Mouse (Mus musculus) retina, embryonic 14.5 days (tissue): ENCODE results near the gene Fscn2.

Experiments used
- DNase-seq: peaks from one replicate; pipeline ENCODE4 v3.0.0-alpha.2; 2015; ENCODE audit warnings: low spot score

Fscn2 gene

DNA sequence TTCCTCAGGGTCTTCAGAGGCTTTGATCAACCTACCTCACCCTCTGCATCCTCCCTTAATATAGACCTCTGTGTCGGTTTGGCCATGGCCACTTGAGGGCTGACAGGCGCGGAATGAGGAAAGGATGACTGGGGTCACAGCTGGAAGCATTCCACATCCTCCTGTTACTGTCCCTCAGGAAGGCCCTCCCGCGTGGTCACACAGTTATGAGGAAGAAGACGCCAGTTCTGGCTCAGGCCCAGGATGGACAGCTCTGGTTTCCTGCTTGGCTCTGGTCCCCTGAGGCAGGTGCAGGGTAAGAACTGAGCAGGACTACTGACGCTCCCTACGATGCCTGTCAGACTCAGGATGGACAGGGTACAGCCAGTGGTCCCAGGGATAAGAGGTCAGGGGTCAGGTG, 1.3 kb upstream of the Fscn2 start:
- no peak for DNase-seq

DNA sequence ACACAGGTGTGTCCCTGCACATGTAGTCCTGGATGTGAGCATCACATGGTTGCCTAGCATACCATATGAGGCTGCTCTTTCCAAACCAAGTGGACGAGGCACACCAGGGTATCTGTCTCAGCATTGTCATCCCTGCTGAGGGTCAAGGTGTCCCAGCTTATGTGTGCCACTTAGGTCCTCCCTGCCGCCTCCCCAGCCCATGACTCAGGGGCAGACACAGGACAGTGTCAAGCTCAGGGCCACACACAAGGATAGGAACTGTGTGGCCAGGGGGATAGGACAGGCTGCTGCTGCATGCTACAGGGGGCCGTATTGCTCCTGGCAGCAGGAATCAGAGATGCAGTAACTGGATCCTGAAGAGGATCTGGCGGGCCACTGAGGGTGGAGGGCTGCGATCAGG, 579 bp upstream of the Fscn2 start:
- DNase-seq: no peak

DNA sequence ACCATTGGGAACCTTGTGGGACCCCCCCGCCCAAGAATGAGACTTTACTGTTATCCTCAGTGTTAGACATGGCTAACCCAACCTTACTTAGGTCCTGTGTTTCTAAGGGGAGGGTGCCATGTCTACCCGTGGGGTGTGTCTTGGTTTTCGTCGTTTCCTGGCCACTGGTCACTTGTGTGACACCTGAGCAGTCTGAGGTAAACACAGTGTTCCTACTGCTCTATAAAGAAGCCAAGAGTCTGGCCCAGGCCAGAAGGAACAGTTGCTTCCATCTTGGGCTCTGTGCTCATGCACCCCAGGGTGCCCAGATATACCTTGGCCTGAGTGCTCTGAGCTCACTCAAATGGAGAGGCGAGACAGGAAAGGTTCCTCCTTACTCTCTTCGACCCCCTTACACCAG, 1.6 kb downstream of the Fscn2 start:
- no peak for DNase-seq

DNA sequence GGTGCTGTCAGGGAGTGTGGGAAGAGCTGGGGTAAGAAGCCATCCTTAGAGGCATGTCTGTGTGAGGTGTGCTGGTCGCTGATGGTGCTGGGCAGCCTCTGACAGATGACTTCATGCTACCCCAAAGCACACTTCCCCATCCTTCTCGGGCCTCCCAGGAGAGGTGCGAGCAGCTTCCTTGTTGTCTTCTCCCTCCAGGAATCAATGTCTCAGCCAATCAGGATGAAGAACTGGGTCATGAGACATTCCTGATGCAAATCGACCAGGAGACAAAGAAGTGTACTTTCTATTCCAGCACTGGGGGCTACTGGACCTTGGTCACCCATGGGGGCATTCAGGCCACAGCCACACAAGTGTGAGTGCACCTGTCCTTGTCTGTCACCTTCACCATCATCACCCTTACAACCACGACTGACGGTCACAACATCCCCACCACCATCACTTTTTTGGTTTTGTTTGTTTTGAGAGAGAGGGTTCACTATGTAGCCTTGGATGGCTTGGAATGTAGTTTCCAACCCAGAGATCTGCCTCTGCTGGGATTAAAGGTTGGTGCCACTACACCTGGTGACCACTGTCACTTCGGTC, 5.2 kb downstream of the Fscn2 start:
- no peak for DNase-seq

DNA sequence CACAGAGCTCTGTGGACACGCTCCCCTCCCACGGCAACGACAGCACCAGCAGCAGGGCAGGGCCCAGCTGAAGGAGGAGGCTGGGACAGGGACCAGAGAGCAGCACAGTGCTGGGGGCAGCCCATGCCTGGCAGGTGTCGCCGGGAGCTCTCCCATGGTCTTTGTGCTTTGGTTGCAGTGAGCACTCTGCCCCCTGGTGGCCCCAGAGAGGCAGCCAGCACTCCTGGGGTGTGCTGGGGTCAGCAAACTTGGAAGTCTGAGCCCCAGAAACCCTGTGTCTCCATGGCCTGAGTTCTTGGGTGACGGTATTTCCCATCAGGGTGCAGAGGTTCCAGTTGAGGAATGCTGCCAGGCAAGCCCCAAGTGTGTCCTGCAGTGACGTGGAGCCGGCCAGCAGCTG, 8.3 kb downstream of the Fscn2 start:
- peak; percentile 74 for DNase-seq

DNA sequence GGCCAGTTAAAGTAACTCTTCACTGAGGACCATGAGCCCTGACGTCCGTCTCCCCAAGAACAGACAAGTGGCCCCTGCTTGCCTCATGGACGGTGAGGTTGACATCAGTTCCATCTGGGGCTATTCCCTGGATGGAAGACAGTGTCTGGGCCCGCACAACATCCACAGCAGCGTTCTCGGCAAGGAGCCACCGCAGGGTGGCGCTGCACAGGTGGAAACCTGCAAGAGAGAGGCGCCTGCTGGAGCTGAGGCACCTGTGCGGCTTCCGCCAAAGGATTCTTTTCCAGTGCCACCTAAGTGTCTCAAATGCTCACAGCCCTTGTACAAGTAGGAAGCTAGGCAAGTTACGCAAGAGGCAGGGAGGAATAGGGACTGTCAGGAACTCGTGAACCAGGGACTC, 11.7 kb downstream of the Fscn2 start:
- DNase-seq: no peak

DNA sequence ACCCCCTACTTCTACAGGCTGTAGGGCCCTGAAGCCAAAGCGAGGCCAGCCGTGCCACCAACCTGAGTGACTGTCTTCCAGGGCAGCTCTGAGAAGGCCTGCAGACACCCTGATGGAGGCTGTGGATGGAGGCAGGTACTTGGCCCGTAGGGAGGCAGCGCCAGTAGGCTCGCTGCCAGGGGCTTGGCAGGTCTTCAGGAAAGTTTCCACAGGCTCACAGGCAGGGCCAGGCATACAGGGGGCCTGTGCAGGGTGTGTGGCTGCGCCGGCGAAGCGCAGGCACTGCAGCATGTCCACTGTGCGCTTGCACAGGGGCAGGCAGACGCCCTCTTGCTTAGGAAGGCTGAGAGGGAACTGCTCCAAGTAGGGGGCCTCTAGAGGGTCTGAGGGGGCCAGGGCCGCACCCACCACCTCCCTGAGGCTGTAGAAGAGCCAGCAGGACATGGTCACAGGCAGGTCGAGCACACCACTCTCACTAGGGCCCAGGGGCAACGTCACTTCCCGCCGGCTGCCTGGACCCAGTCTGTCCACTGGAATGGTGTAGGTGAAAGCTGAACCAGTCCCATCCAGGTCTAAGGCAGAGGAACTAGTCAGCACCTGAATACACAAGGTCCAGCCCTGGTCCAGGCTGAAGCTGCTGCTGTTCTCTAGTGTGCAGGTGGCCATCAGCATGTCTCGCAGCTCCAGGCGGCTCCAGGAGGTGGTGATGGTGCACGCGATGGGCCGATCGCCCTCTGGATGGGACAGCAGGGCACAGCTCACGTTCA, 12.7 kb downstream of the Fscn2 start:
- no peak for DNase-seq

DNA sequence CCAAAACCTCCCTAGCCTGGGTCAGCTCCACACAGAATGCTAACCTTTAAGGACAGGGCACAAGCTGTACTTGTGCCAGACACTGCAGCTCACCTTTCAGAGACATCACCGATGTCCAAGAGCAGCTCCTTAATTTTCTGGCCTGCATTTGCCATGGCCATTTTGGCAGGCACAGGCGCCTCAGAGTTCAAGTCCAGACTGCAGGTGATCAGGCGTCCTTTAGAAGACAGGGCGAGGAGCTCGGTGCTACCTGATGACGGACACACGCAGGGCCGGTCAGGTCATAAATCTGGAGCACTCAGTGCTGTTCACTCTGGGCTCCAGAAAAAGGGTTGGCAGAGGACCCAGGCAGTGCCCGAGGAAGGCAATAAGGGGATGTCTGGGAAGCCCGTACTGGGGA, 14.0 kb downstream of the Fscn2 start:
- no peak for DNase-seq

DNA sequence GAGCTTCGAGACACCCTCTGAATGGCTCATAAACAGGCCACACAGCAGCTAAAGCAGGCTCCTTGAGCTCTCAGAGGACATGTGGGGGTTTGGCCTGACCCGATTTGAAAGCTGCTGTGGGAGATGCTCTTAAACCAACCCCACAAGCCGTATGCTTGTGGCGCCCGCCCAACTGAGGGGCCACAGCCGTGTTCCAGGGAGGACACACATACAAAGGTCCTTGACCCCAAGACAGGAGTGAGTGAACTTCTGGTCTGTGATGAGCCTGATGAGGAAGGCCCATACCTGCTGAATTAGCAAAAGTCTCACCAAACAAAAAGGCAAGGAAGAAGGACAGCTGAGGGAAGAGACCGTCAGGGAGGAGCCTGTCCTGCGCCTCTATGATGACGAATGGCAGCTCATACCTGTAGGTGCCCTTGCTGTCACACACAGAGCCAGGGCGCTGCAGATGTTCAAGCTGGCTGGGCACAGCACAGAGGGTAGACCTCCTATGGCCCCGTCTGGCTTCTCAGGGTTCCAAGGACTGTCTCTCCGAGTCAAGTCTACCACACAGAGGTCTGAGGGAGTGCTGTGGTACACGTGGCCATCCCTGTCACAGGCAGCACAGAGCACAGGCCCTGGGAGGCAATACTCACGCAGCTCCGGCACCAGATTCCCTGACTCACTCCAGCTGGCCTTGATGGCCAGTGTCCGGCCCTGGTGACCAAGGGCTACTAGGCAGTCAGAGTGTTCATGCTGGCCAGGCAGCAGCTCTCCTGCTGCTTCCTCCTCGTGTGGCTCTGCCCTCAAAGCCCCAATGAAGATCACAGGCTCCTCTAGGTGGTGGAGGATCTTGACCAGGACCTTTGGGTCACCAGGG, 15.2 kb downstream of the Fscn2 start:
- DNase-seq: no peak

DNA sequence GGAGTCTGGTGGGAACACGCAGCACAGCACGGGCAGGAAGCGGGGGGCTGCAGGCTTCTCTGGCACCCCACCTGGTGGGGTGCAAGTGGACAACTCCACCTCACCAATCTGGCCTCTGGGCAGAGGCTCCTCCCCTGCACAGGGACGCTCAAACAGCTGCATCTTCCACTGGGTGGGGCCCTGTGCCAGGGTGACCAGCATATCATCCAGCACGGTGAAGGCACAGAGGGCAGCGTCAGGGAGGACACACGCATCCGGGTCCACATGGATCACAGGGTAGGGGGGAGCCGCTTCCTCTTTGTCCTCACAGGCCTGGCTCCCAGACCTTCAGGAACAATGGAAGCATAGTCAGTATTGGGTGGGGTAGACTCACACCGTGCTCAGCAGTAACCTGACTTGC, 16.0 kb downstream of the Fscn2 start:
- DNase-seq: no peak

DNA sequence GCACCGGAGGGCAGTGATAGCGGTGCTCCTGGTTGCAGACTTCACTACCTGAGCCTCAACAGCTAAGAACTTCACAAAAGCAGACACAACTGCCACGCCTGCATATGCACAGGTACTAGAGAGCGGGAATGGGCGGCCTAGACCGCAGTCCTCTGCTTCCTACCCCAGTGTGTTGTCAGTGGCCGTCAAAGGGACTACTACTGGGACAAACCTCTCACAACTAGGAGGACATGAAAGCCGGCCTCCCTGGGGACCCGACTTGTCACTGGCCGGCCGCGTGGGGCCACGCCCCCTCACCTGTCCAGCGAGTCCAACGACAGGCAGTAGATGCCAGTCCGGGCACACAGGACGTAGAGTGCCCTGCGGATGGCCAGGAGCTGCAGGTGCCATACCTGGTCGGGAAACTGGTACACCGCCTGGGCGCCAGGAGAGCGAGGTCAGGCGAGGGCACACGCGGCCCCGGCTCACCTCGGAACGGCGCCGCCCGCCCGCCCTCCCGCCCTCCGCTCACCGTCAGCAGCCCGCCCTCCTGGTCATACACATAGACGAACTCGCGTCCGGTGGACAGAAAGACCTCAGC, 16.8 kb downstream of the Fscn2 start:
- peak; percentile 40 for DNase-seq

DNA sequence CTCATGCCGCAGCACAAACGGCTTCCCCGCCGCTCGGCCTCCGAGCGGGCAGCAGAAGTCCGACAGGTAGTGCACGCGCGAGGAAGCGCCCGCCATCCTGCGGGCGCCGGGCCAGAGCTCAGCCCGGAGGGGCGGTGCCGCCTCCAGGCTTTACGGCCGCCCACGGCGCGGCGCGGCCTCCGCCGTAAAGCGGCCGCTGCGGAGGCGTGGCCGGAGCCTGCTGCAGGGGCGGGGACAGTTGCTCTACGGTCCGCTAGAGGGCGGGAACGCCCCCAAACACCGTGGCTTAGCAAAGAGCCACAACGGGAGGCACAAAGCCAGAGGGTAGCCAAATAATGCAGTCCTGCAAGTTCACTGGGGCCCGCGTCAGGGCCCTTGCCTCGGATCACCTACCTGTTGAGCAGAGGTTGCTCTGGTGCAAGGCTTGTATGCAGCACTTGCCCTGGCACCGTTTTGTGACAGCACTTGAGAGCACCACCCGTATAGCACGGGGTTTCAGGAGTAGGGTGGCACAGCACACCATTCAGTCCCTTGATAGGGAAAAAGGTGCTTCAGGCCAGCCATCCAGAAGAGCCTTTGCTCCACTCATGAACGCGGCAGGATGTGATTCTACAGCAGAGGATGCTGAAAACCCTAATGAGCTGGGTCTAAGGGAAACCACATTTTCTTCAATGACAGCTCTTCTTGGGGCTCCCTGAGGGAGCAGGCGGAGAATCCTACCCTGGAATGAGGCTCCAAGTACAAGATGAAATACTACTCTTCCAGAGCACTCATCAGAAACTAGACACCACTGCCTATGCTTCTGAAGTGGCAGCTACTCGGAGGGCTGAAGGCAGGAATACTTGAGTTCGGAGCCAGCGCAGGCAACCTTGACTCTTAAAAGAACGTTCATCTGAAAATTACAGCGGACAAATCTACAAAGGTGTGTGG, 17.5 kb downstream of the Fscn2 start, which contains the start of gene Faap100:
TSS of gene Faap100 (minus strand) at position 154 of the 930 bp plus-strand sequence.
- DNase-seq: peak; percentile 96

DNA sequence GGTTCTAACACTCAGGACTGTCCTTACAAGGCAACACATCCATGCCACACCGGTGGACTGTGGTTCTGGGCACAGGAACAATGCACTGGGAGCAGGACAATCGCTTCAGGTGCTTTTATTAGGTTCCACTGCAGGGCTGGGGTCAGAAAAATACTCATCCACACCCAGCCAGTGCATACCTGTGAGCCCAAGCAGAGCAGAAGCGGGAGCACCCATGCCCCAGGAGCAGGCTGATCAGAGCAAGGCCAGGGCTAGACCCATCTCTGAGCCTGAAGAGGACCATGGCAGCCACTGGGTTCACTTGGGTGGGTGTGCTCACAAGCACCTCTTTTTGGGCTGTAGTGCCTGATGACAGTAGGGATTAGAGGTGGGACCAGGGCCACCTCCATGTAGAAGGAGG, 18.9 kb downstream of the Fscn2 start:
- DNase-seq: no peak

DNA sequence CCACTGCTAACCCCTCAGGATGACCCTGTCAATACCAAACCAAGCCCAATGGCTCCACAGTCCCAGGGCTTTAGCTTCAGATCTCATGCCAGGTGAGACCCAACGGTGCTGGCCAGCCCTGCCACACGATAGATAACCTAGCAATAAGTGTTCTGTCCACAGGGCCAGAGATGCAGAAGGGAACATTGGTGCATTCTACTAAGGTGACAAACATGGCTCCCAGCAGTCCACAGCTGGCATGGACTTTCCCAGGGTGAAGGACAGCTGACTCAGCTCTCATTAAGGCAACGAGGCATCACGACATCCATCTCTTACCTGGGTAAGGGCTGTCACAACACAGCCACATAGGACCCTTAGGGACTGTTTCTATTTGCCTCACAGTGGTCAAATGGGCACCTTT, 19.8 kb downstream of the Fscn2 start:
- no peak for DNase-seq

DNA sequence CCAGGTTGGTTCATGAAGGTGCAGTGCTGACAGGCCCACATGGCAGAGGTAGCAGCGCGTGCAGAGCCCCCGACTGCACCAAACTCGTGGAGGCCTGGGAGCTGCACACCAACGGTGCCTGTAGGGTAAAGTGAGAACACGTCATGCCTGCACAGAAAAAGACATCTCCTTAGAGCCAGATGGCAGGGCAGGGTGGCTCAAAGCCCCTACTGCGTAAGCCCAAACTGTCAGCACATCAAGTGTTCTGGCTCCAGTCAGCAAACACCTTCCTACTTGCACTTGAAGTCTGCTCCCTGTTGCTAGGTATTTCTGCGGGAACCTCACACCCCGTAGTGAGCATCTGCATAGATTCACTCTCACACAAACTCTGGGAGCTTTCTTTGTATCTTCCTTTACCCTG, 21.2 kb downstream of the Fscn2 start:
- DNase-seq: no peak

DNA sequence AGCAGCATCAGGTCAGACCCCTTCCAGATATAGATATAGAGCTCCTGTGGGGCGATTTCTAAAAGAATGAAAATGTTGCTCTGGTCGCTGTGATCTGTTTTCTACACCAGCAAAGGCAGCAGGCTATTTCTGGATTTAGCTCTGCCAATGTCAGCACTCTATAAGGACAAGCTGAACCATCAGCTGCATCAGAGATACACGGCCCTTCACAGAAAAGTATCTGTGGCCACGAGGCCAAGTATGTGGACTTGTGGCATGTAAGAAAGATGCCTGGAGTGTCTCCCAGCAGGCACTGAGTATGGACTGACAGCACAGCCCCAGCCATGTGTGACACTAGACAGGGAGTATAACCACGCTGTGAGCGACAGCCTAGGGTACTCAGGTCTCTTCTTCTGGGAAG, 25.3 kb downstream of the Fscn2 start:
- no peak for DNase-seq

DNA sequence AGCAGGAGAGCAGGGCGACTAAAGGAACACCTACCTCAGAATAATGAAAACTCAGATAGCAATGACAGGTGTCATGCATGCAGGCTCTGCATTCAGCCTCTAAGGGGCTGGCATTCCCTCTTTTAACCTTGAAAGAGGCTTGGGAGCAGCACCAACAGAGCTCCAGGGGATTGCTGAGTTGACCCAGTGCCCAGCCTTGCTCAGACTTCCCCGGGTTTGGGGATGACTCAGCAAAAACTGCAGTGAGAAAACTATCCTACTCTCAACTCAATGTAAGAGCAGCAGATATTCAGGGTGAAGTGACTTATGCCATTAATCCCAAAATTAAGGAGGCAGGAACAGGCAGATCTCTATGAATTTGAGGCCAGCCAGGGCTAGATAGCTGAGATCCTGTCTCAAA, 25.8 kb downstream of the Fscn2 start:
- DNase-seq: no peak

DNA sequence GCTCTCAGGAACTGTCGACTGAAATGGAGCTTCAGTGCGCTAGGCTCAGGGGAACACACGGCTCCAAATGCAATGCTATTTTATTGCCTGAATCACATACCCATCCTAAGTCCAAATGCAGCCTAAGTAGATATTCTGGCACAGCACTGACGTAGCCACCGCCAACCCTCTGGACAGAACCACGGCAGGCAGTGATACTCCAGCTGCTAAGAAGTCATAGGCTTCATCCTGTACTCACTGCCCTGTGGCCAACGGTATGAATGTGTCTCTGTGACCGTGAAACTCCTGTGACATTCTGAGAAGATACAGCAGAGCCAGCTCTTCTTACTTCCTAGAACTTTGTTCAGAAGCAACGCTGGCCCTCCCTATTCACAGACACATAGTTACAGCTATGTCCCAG, 27.2 kb downstream of the Fscn2 start:
- DNase-seq: no peak

DNA sequence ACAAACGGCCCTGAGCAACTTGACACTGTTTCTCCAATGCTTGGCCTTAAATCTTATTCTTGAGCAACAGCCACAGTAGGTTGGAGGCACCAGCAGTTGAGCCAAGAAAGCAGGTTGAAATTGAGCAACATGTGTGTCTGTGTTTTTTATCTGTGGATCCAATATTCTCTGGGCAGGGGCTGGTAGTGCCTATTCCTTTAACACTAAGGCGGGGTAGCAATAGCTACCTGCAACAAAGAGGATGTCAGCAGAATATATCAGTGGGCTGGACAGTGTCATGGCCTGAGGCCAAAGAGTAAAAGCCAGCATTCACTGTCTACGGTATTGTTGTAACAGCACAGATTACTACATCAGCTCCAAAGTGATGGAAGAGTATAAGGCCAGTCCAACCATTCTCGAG, 34.3 kb downstream of the Fscn2 start:
- DNase-seq: no peak

DNA sequence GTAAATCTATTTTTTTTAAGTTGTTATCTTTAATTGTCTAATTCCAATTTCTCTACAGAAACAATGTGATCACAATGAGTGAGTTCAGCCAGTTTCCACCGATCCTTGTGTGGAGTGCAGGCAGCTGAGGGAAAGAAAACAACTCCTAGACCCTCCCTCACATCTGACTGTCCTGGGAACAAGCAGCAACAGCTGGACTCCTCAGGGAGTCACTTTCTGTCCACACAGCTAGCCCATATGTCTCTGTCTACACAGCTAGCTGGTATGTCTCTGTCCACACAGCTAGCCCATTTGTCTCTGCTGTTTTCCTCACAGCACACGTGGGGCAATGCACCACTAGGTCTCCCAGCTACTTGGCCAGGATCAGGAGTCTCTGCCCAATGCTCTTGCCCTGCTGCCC, 36.3 kb downstream of the Fscn2 start:
- DNase-seq: no peak

DNA sequence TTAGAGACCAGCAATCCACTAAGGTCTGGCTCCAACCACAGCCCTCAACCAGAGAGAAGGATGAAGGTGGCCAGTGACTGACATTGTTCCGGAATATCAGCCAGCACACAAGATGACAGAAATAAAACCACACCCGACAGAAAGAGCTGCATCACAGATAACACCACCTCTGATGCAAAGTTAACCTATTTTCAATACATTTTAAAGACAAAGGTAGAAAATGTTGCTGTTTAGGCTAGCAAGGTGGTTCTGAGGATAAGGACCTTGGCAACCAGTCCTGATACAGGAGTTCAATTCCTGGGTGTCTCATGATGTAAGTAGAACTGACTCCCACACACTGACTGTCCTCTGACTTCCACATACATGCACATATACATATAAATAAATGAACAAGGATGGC, 38.0 kb downstream of the Fscn2 start:
- no peak for DNase-seq

DNA sequence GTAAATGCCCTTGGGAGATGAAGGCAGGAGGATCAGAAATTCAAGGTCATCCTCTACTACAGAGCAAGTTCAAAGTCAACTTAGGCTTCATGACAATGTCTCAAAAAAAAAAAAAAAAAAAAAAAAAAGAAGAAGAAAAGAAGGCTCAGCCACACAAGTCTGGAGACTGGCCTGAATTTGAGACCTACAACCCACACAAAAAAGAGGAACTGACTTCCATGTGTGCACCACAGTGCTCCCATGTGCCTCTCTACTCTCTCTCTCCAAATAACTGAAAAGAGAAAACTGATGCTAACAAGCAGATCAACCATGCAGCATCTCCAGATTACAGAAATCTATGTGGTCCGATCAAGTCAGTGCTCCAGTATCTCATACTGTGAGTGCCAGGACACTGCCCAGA, 43.5 kb downstream of the Fscn2 start:
- DNase-seq: no peak
